Mouse (Mus musculus) liver, embryonic 14.5 days (tissue): ENCODE results near the gene Bloc1s5. TPM values are rescaled to one million over a fixed set of nuclear protein-coding genes. Genes with fewer than 3 reads are reported as not detected.

Experiments
- ATAC-seq: fragments of 200-750 bp; cut with Nextera tagmentation; 2 replicates; pipeline ENCODE4 v1.8.0; 2017; ENCODE audit warnings: moderate number of reproducible peaks, mild to moderate bottlenecking, moderate library complexity; ENCODE audit not compliant: insufficient read depth
- DNase-seq, 3 experiments: peaks; one replicate each; pipeline ENCODE4 v3.0.0-alpha.2; 2012 to 2013; ENCODE audit warnings: low read depth in 3 of 3, low spot score in 3 of 3
- H3K27ac ChIP-seq: fragments of 300-500 bp; sonication (generic); 2 replicates; pipeline ENCODE4 v1.5.1; 2014; ENCODE audit warnings: moderate library complexity, mild to moderate bottlenecking, control low read depth, inconsistent platforms
- H3K27me3 ChIP-seq: fragments of 300-500 bp; sonication (generic); 2 replicates; pipeline ENCODE4 v1.6.1; 2014; ENCODE audit warnings: mild to moderate bottlenecking, low read length, moderate library complexity; ENCODE audit not compliant: control insufficient read depth, insufficient read depth
- H3K36me3 ChIP-seq: fragments of 300-500 bp; sonication (generic); replicated peaks from 2 replicates; pipeline ENCODE4 v1.6.1; 2014; ENCODE audit warnings: low read depth; ENCODE audit not compliant: control insufficient read depth, insufficient read depth
- H3K4me1 ChIP-seq, 2 experiments: fragments of 200-500 bp in 1 of 2; fragments of 300-500 bp in 1 of 2; sonication (generic) in 1 of 2; replicated peaks; 2 replicates each; pipeline ENCODE4 v1.6.1; 2012 to 2014; ENCODE audit warnings: antibody characterized with exemption in 1 of 2, inconsistent platforms in 1 of 2, low read length in 1 of 2; ENCODE audit not compliant: control insufficient read depth in 2 of 2, insufficient read depth in 2 of 2
- H3K4me2 ChIP-seq: fragments of 300-500 bp; sonication (generic); 2 replicates; pipeline ENCODE4 v1.6.1; 2014; ENCODE audit warnings: low read depth, mild to moderate bottlenecking, control low read depth, moderate library complexity
- H3K4me3 ChIP-seq, 2 experiments: fragments of 200-500 bp in 1 of 2; fragments of 300-500 bp in 1 of 2; sonication (generic) in 1 of 2; 2 replicates each; pipeline ENCODE4 v1.5.1; 2012 to 2014; ENCODE audit warnings: low read depth in 2 of 2, low read length in 2 of 2, mild to moderate bottlenecking in 2 of 2, control low read depth in 1 of 2, inconsistent platforms in 1 of 2, moderate library complexity in 1 of 2; ENCODE audit not compliant: insufficient read depth in 1 of 2
- H3K9ac ChIP-seq: fragments of 300-500 bp; sonication (generic); replicated peaks from 2 replicates; pipeline ENCODE4 v1.6.1; 2014; ENCODE audit warnings: mild to moderate bottlenecking, control low read depth, moderate library complexity
- H3K9me3 ChIP-seq: fragments of 300-500 bp; sonication (generic); 2 replicates; pipeline ENCODE4 v1.6.1; 2016; ENCODE audit warnings: low read length, mixed read lengths; ENCODE audit not compliant: control insufficient read depth
- CTCF ChIP-seq: IDR thresholded peaks from 2 replicates; pipeline ENCODE4 v1.5.1; 2016; ENCODE audit warnings: antibody characterized with exemption, low read depth, control low read depth
- EP300 ChIP-seq: IDR thresholded peaks from 2 replicates; pipeline ENCODE4 v1.6.1; 2016; ENCODE audit warnings: antibody characterized with exemption, low read depth
- whole genome bisulfite sequencing: fragments of 180-500 bp; shearing (Covaris S2); extraction: QIAGEN DNeasy Blood & Tissue Kit; methylation state at CpG from one replicate; pipeline ENCODE4 v1.1.7; 2014; ENCODE audit not compliant: insufficient replicate concordance; 5-methylcytosine and 5-hydroxymethylcytosine counted together
- polyA plus RNA-seq, 2 experiments: library from polyadenylated mRNA; depleted of rRNA in 1 of 2; stranded (reverse) in 1 of 2; unstranded in 1 of 2; fragments of >200 nt; fragmentation: Nextera tagmentation in 1 of 2; extraction: Ambion mirVana in 1 of 2; gene quantifications; 2 replicates each; pipeline versions ENCODE4 v1.2.1 to v1.2.3; 2012 to 2014

Gene Bloc1s5
- polyA plus RNA-seq, 2 experiments, result 3.6 to 10.4 TPM

- Histone ChIP-seq H3K27me3 (no peaks in the 10 kb centered on the region), H3K9me3 (no peaks in the 10 kb centered on the region), H3K4me3 (no peak overlapping the region), H3K9ac (no peak overlapping the region), H3K36me3 (peaks cover 73% of the 10 kb centered on the region), H3K27ac (no peak overlapping the region), H3K4me2 (no peak overlapping the region), H3K4me1 (no peaks in the 10 kb centered on the region)
- no peak for TF ChIP-seq EP300
- 80% methylated on average over 4 of the region's 4 CpGs for WGBS
- DNase-seq (no peak), ATAC-seq (no peak)
Measured at GRCm38 (mm10) chr13:38649069-38649468, 14.2 kb upstream of the Bloc1s5 start.

- TF ChIP-seq CTCF (no peak), EP300 (no peak)
- Histone ChIP-seq H3K36me3 (peaks cover 26% of the 10 kb centered on the region), H3K4me3 (no peak overlapping the region), H3K27ac (no peak overlapping the region), H3K27me3 (no peaks in the 10 kb centered on the region), H3K4me1 (no peaks in the 10 kb centered on the region), H3K9ac (no peak overlapping the region), H3K4me2 (no peak overlapping the region), H3K9me3 (no peaks in the 10 kb centered on the region)
- no peak for ATAC-seq
- DNase-seq, result no peak
- 79% methylated on average over 5 of the region's 5 CpGs for WGBS
Measured at GRCm38 (mm10) chr13:38641414-38641813, 6.5 kb upstream of the Bloc1s5 start.

GRCm38 (mm10) chr13:38640961-38641360, 6.1 kb upstream of the Bloc1s5 start:
- Histone ChIP-seq H3K27me3 (no peaks in the 10 kb centered on the region), H3K36me3 (peaks cover 23% of the 10 kb centered on the region), H3K9me3 (no peaks in the 10 kb centered on the region), H3K9ac (no peak overlapping the region), H3K27ac (no peak overlapping the region), H3K4me2 (no peak overlapping the region), H3K4me3 (no peak overlapping the region), H3K4me1 (no peaks in the 10 kb centered on the region)
- TF ChIP-seq EP300 (no peak), CTCF (no peak)
- 86% methylated on average over 5 of the region's 5 CpGs for WGBS
- no peak for DNase-seq
- no peak for ATAC-seq

GRCm38 (mm10) chr13:38638694-38639093, 3.8 kb upstream of the Bloc1s5 start:
- no peak overlapping the region for H3K4me3 ChIP-seq
- H3K27me3 ChIP-seq, result no peaks in the 10 kb centered on the region
- H3K4me1 ChIP-seq, result peaks cover 8 to 9% of the 10 kb centered on the region in 2 experiments
- TF ChIP-seq EP300 (no peak), CTCF (no peak)
- no peak for ATAC-seq
- DNase-seq, result no peak
- no peak overlapping the region for H3K9ac ChIP-seq
- WGBS, result 65% methylated on average over 11 of the region's 11 CpGs
- peaks cover 6% of the 10 kb centered on the region for H3K36me3 ChIP-seq
- no peak overlapping the region for H3K27ac ChIP-seq
- no peaks in the 10 kb centered on the region for H3K9me3 ChIP-seq
- no peak overlapping the region for H3K4me2 ChIP-seq

GRCm38 (mm10) chr13:38634256-38634799, 581 bp downstream of the Bloc1s5 start:
- peak overlapping the region; percentile 68 to 87 for H3K4me3 ChIP-seq
- TF ChIP-seq CTCF (no peak), EP300 (no peak)
- H3K36me3 ChIP-seq, result no peaks in the 10 kb centered on the region
- H3K27me3 ChIP-seq, result no peaks in the 10 kb centered on the region
- H3K9ac ChIP-seq, result peak overlapping the region; percentile 91
- no peaks in the 10 kb centered on the region for H3K9me3 ChIP-seq
- peak overlapping the region; percentile 96 for H3K27ac ChIP-seq
- DNase-seq (no peak), ATAC-seq (peak; percentile 52)
- peak overlapping the region; percentile 88 for H3K4me2 ChIP-seq
- peaks cover 24 to 31% of the 10 kb centered on the region in 2 experiments for H3K4me1 ChIP-seq
- WGBS, result under 1% methylated on average over 19 of the region's 19 CpGs
